Mouse (Mus musculus) embryonic facial prominence, embryonic 10.5 days (tissue): Measurements from ENCODE around the gene Rab5b. TPM values are rescaled to one million over a fixed set of nuclear protein-coding genes. Genes with fewer than 3 reads are reported as not detected.

ENCODE experiments used
- DNase-seq: peaks from one replicate; pipeline ENCODE4 v3.0.0-alpha.2; 2017; ENCODE audit warnings: low spot score
- H3K27ac ChIP-seq: fragments of 300-500 bp; sonication (generic); replicated peaks from 2 replicates; pipeline ENCODE4 v1.5.1; 2016; ENCODE audit warnings: mild to moderate bottlenecking
- H3K27me3 ChIP-seq: fragments of 300-500 bp; sonication (generic); replicated peaks from 2 replicates; pipeline ENCODE4 v1.6.1; 2016; ENCODE audit warnings: low read depth, mild to moderate bottlenecking; ENCODE audit not compliant: poor library complexity, severe bottlenecking
- H3K36me3 ChIP-seq: fragments of 300-500 bp; sonication (generic); replicated peaks from 2 replicates; pipeline ENCODE4 v1.6.1; 2016; ENCODE audit warnings: mild to moderate bottlenecking, moderate library complexity
- H3K4me1 ChIP-seq: fragments of 300-500 bp; sonication (generic); 2 replicates; pipeline ENCODE4 v1.6.1; 2016
- H3K4me3 ChIP-seq: fragments of 300-500 bp; sonication (generic); 2 replicates; pipeline ENCODE4 v1.5.1; 2016; ENCODE audit warnings: mild to moderate bottlenecking, moderate library complexity
- H3K9me3 ChIP-seq: fragments of 300-500 bp; sonication (generic); 2 replicates; pipeline ENCODE4 v1.6.1; 2016; ENCODE audit warnings: mild to moderate bottlenecking
- WGBS: fragments of 180-500 bp; shearing (Covaris S2); methylation state at CpG from one replicate; pipeline ENCODE4 v1.1.7; 2016; 5-methylcytosine and 5-hydroxymethylcytosine counted together
- polyA plus RNA-seq: library from polyadenylated mRNA; unstranded; fragments of >200 nt; fragmentation: Nextera tagmentation; extraction: Ambion mirVana; gene quantifications from 2 replicates; pipeline ENCODE4 v1.2.1, GENCODE M21; 2016

Gene Rab5b
- polyA plus RNA-seq, 1 experiment from 2014 or later, result 70.4 TPM

- 82% methylated on average over 3 of the region's 3 CpGs for WGBS
- H3K4me1 ChIP-seq, result peaks cover 21% of the 10 kb centered on the region; the same call in 1 of the 2 replicates
These were observed 40.8 kb downstream of the Rab5b start for GRCm38 (mm10) chr10:128655254-128655653.

GRCm38 (mm10) chr10:128653866-128654265 is 42.2 kb downstream of the Rab5b start:
- Histone ChIP-seq H3K9me3 (no peaks in the 10 kb centered on the region), H3K36me3 (no peaks in the 10 kb centered on the region), H3K27me3 (no peaks in the 10 kb centered on the region), H3K27ac (no peak overlapping the region), H3K4me1 (peaks cover 15% of the 10 kb centered on the region; the same call in 1 of the 2 replicates), H3K4me3 (no peak overlapping the region)
- no peak for DNase-seq
- 75% methylated on average over 4 of the region's 4 CpGs for WGBS

More at GRCm38 (mm10) chr10:128655254-128655653, 40.8 kb downstream of the Rab5b start:
- no peak for DNase-seq
- Histone ChIP-seq H3K27me3 (no peaks in the 10 kb centered on the region), H3K36me3 (no peaks in the 10 kb centered on the region), H3K4me3 (no peak overlapping the region), H3K27ac (no peak overlapping the region), H3K9me3 (no peaks in the 10 kb centered on the region)

GRCm38 (mm10) chr10:128646139-128647089 is 49.6 kb downstream of the Rab5b start:
- Histone ChIP-seq H3K4me3 (peak overlapping the region; percentile 66), H3K36me3 (peaks cover 10% of the 10 kb centered on the region; the same call in 1 of the 2 replicates), H3K27ac (peak overlapping the region; percentile 83), H3K9me3 (no peaks in the 10 kb centered on the region), H3K4me1 (peaks cover 39% of the 10 kb centered on the region), H3K27me3 (peaks cover 22% of the 10 kb centered on the region)
- 7% methylated on average over 12 of the region's 13 CpGs for WGBS
- peak; percentile 74 for DNase-seq

GRCm38 (mm10) chr10:128645111-128646011 is 50.7 kb downstream of the Rab5b start, which contains the start of gene Ikzf4:
Ikzf4 (minus strand) TSS chr10:128645991.
- 3% methylated on average over 36 of the region's 36 CpGs for WGBS
- Histone ChIP-seq H3K27me3 (peaks cover 22% of the 10 kb centered on the region), H3K4me3 (peak within 1 kb of the TSS; percentile 66), H3K27ac (peak within 1 kb of the TSS; percentile 83), H3K9me3 (no peaks in the 10 kb centered on the region), H3K36me3 (peaks cover 20% of the 10 kb centered on the region), H3K4me1 (peaks cover 39% of the 10 kb centered on the region)
- DNase-seq, result peak; percentile 68

- no peak overlapping the region for H3K4me3 ChIP-seq
- whole genome bisulfite sequencing, result 86% methylated on average over 6 of the region's 6 CpGs
These were observed 53.3 kb downstream of the Rab5b start for GRCm38 (mm10) chr10:128642749-128643148.

GRCm38 (mm10) chr10:128641871-128642270 is 54.2 kb downstream of the Rab5b start:
- no peak overlapping the region for H3K27ac ChIP-seq
- no peaks in the 10 kb centered on the region for H3K9me3 ChIP-seq
- 82% methylated on average over 7 of the region's 7 CpGs for WGBS
- no peak for DNase-seq
- H3K4me3 ChIP-seq, result no peak overlapping the region
- peaks cover 40% of the 10 kb centered on the region for H3K4me1 ChIP-seq
- peaks cover 43% of the 10 kb centered on the region for H3K36me3 ChIP-seq
- peaks cover 22% of the 10 kb centered on the region for H3K27me3 ChIP-seq

More at GRCm38 (mm10) chr10:128642749-128643148, 53.3 kb downstream of the Rab5b start:
- H3K9me3 ChIP-seq, result no peaks in the 10 kb centered on the region
- no peak overlapping the region for H3K27ac ChIP-seq
- no peak for DNase-seq
- H3K27me3 ChIP-seq, result peaks cover 22% of the 10 kb centered on the region
- peaks cover 43% of the 10 kb centered on the region for H3K36me3 ChIP-seq
- peaks cover 39% of the 10 kb centered on the region for H3K4me1 ChIP-seq

GRCm38 (mm10) chr10:128640891-128641290 is 55.2 kb downstream of the Rab5b start:
- DNase-seq, result no peak
- no peak overlapping the region for H3K4me3 ChIP-seq
- H3K36me3 ChIP-seq, result peaks cover 50% of the 10 kb centered on the region
- WGBS, result 93% methylated on average over 15 of the region's 15 CpGs
- no peak overlapping the region for H3K27ac ChIP-seq
- no peaks in the 10 kb centered on the region for H3K9me3 ChIP-seq
- peaks cover 35% of the 10 kb centered on the region for H3K4me1 ChIP-seq
- peaks cover 27% of the 10 kb centered on the region for H3K27me3 ChIP-seq

- 88% methylated on average over 14 of the region's 14 CpGs for WGBS
- H3K36me3 ChIP-seq, result peaks cover 59% of the 10 kb centered on the region
- H3K9me3 ChIP-seq, result no peaks in the 10 kb centered on the region
- DNase-seq, result no peak
- H3K4me3 ChIP-seq, result no peak overlapping the region
- peaks cover 26% of the 10 kb centered on the region for H3K4me1 ChIP-seq
- no peak overlapping the region for H3K27ac ChIP-seq
- H3K27me3 ChIP-seq, result peaks cover 21% of the 10 kb centered on the region
These were observed 56.1 kb downstream of the Rab5b start for GRCm38 (mm10) chr10:128639999-128640398.

- Histone ChIP-seq H3K27me3 (peaks cover 5% of the 10 kb centered on the region; the same call in 1 of the 2 replicates), H3K4me1 (peaks cover 17% of the 10 kb centered on the region), H3K36me3 (peaks cover 74% of the 10 kb centered on the region), H3K9me3 (no peaks in the 10 kb centered on the region), H3K4me3 (0 out of 2 replicates have a peak overlapping the region, but pooled peaks have one; percentile 16), H3K27ac (peak overlapping the region; percentile 31; the same call in 1 of the 2 replicates)
- WGBS, result 9% methylated on average over 11 of the region's 11 CpGs
- DNase-seq, result peak; percentile 33
These were observed 59.1 kb downstream of the Rab5b start for GRCm38 (mm10) chr10:128637011-128637410.

GRCm38 (mm10) chr10:128636561-128636960 is 59.5 kb downstream of the Rab5b start:
- Histone ChIP-seq H3K27ac (0 out of 2 replicates have a peak overlapping the region, but pooled peaks have one; percentile 1), H3K4me3 (no peak overlapping the region), H3K27me3 (peaks cover 5% of the 10 kb centered on the region; the same call in 1 of the 2 replicates), H3K4me1 (peaks cover 13% of the 10 kb centered on the region), H3K9me3 (no peaks in the 10 kb centered on the region), H3K36me3 (peaks cover 70% of the 10 kb centered on the region)
- 45% methylated on average over 6 of the region's 6 CpGs for WGBS
- DNase-seq, result no peak

GRCm38 (mm10) chr10:128635697-128636096 is 60.4 kb downstream of the Rab5b start:
- DNase-seq, result no peak
- WGBS, result 95% methylated on average over 13 of the region's 13 CpGs
- Histone ChIP-seq H3K27me3 (peaks cover 5% of the 10 kb centered on the region; the same call in 1 of the 2 replicates), H3K27ac (no peak overlapping the region), H3K4me1 (peaks cover 13% of the 10 kb centered on the region), H3K36me3 (peaks cover 63% of the 10 kb centered on the region), H3K4me3 (no peak overlapping the region), H3K9me3 (no peaks in the 10 kb centered on the region)

- 20% methylated on average over 6 of the region's 6 CpGs for WGBS
- H3K27ac ChIP-seq, result no peak overlapping the region
- H3K36me3 ChIP-seq, result peaks cover 35% of the 10 kb centered on the region
- no peak overlapping the region for H3K4me3 ChIP-seq
- H3K27me3 ChIP-seq, result peaks cover 5% of the 10 kb centered on the region; the same call in 1 of the 2 replicates
- no peaks in the 10 kb centered on the region for H3K9me3 ChIP-seq
- peaks cover 2% of the 10 kb centered on the region for H3K4me1 ChIP-seq
- DNase-seq, result no peak
These were observed 64.5 kb downstream of the Rab5b start for GRCm38 (mm10) chr10:128631571-128631970.
